Mouse (Mus musculus) liver, embryonic 11.5 days (tissue): Measurements from ENCODE around the gene Tnfaip3. TPM values are rescaled to one million over a fixed set of nuclear protein-coding genes. Genes with fewer than 3 reads are reported as not detected.

ENCODE experiments used
- ATAC-seq: fragments of 200-750 bp; cut with Nextera tagmentation; replicated peaks from 2 replicates; pipeline ENCODE4 v1.8.0; 2017; ENCODE audit warnings: moderate number of reproducible peaks, mild to moderate bottlenecking, moderate TSS enrichment, moderate library complexity; ENCODE audit not compliant: low FRiP score
- DNase-seq: peaks from one replicate; pipeline ENCODE4 v3.0.0-alpha.2; 2017; ENCODE audit warnings: low spot score
- H3K27ac ChIP-seq: fragments of 300-500 bp; sonication (generic); 2 replicates; pipeline ENCODE4 v1.5.1; 2014; ENCODE audit warnings: mild to moderate bottlenecking, low read depth, low read length, control low read depth
- H3K27me3 ChIP-seq: fragments of 300-500 bp; sonication (generic); replicated peaks from 2 replicates; pipeline ENCODE4 v1.6.1; 2014; ENCODE audit warnings: low read length, mixed read lengths; ENCODE audit not compliant: control insufficient read depth, insufficient read depth
- H3K36me3 ChIP-seq: fragments of 300-500 bp; sonication (generic); 2 replicates; pipeline ENCODE4 v1.6.1; 2014; ENCODE audit warnings: mild to moderate bottlenecking, low read length, moderate library complexity, mixed read lengths; ENCODE audit not compliant: control insufficient read depth, insufficient read depth
- H3K4me1 ChIP-seq: fragments of 300-500 bp; sonication (generic); replicated peaks from 2 replicates; pipeline ENCODE4 v1.6.1; 2014; ENCODE audit warnings: low read length, mixed read lengths; ENCODE audit not compliant: control insufficient read depth, insufficient read depth
- H3K4me2 ChIP-seq: fragments of 300-500 bp; sonication (generic); 2 replicates; pipeline ENCODE4 v1.6.1; 2014; ENCODE audit warnings: mild to moderate bottlenecking, control low read depth, moderate library complexity
- H3K4me3 ChIP-seq: fragments of 300-500 bp; sonication (generic); 2 replicates; pipeline ENCODE4 v1.5.1; 2014; ENCODE audit warnings: low read depth, low read length, control low read depth
- H3K9ac ChIP-seq: fragments of 300-500 bp; sonication (generic); 2 replicates; pipeline ENCODE4 v1.6.1; 2014; ENCODE audit warnings: low read depth, low read length, control low read depth
- H3K9me3 ChIP-seq: fragments of 300-500 bp; sonication (generic); 2 replicates; pipeline ENCODE4 v1.6.1; 2016; ENCODE audit warnings: low read length, inconsistent platforms, mixed read lengths; ENCODE audit not compliant: control insufficient read depth
- WGBS: fragments of 180-500 bp; shearing (Covaris S2); extraction: QIAGEN DNeasy Blood & Tissue Kit; methylation state at CpG from one replicate; pipeline ENCODE4 v1.1.7; 2014; 5-methylcytosine and 5-hydroxymethylcytosine counted together
- polyA plus RNA-seq: library from polyadenylated mRNA; unstranded; fragments of >200 nt; fragmentation: Nextera tagmentation; extraction: Ambion mirVana; gene quantifications from 2 replicates; pipeline ENCODE4 v1.2.1, GENCODE M21; 2014

Tnfaip3 gene
- polyA plus RNA-seq = 0.81 and 1.3 TPM in 2 replicates

DNA sequence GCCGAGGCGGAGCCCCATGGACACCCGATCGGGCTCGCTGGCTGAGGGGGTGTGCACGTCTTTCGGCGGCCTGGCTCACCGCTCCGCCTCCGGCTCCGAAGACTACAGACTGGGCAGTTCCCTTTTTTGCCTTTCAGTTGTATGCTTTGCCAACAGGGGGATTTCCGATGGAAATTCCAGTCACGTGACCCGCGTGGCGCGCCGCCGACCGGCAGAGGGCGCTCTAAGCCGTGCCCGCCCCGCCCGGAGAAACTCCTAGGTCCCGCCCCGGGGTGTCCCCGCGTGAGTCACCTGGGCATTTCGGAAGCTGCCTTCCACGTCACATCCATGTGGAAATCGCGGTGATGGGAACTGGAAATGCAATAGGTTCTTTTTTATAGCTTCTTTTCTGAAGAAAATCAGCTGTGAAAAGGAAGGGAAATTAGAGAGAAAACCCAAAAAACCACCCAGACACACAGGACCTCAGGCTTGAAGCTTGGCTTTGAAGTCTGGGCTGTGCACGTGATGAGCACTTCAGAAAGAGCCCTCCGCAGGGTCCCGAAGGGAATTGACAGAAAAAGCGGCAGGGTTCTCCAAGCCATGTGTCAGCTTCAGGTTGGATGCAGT, at the start of gene Tnfaip3:
Tnfaip3 (minus strand) TSS at position 401 of the 606 bp plus-strand sequence.
- Histone ChIP-seq H3K9ac (peak within 1 kb of the TSS; percentile 74), H3K36me3 (no peaks in the 10 kb centered on the region), H3K27ac (no peak within 1 kb of the TSS), H3K9me3 (no peaks in the 10 kb centered on the region), H3K4me2 (peak within 1 kb of the TSS; percentile 96), H3K4me3 (peak within 1 kb of the TSS; percentile 70), H3K4me1 (no peaks in the 10 kb centered on the region; the same call in 1 of the 2 replicates), H3K27me3 (no peaks in the 10 kb centered on the region)
- peak; percentile 97 for DNase-seq
- 0% methylated on average over 38 of the region's 38 CpGs for WGBS
- ATAC-seq = peak; percentile 90

GRCm38 (mm10) chr10:19064651-19065601, 49.5 kb upstream of the Tnfaip3 start:
- DNase-seq (no peak), ATAC-seq (0 out of 2 replicates have a peak, but pooled peaks have one; percentile 39)
- H3K27ac ChIP-seq = no peak overlapping the region
- no peaks in the 10 kb centered on the region for H3K36me3 ChIP-seq
- H3K9me3 ChIP-seq = no peaks in the 10 kb centered on the region
- no peaks in the 10 kb centered on the region for H3K27me3 ChIP-seq
- 54% methylated on average over 6 of the region's 6 CpGs for WGBS
- no peak overlapping the region for H3K9ac ChIP-seq
- H3K4me2 ChIP-seq = no peak overlapping the region
- no peak overlapping the region for H3K4me3 ChIP-seq
- H3K4me1 ChIP-seq = peaks cover 29% of the 10 kb centered on the region

DNA sequence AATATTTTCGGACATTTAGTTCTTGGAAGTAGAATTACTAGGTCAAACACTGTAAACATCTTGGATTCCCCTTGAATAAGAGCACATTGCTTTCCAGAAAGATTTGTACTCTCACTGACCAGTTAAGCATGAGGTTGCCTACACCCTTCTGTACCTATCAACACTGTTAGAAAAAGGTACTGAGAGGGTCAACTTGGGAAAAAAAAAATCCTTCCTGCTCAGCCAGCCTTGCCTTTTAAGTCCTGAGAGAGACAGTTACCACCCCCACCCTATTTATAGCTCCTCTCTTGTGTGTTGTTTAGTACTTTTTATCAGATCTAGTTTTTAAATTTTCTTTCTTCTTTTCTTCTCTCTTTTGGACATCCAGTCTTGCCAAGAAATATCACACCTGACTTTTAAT, 48.2 kb upstream of the Tnfaip3 start:
- no peak for DNase-seq
- peaks cover 29% of the 10 kb centered on the region for H3K4me1 ChIP-seq
- no peak overlapping the region for H3K4me3 ChIP-seq
- no peak overlapping the region for H3K4me2 ChIP-seq
- no peak for ATAC-seq
- no peaks in the 10 kb centered on the region for H3K36me3 ChIP-seq
- no peak overlapping the region for H3K9ac ChIP-seq
- H3K9me3 ChIP-seq = no peaks in the 10 kb centered on the region
- no peaks in the 10 kb centered on the region for H3K27me3 ChIP-seq
- no peak overlapping the region for H3K27ac ChIP-seq
- 65% methylated on average over 1 of the region's 1 CpGs for WGBS

DNA sequence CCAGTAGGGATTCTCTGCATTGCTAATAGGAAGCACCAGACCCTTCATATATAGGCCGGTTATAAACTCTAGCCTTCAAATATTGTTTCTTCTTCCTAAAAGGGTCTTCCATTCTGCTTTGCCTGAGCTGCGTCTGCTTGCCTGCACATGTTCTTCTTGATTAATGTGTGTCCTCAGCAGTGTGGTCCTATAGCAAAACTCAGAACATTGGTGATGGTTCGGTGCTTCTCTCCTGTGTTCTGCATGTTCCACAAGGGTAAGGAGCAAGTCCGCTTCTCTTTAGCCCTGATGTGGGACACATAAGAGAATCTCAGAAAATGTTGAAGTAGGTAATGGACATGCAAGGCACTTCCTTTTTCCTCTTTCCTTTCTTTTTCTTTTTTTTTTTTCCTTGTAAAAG, 47.8 kb upstream of the Tnfaip3 start:
- peak overlapping the region; percentile 33; the same call in 1 of the 2 replicates for H3K27ac ChIP-seq
- no peaks in the 10 kb centered on the region for H3K27me3 ChIP-seq
- no peak overlapping the region; the same call in 1 of the 2 replicates for H3K4me2 ChIP-seq
- 76% methylated on average over 4 of the region's 4 CpGs for WGBS
- no peaks in the 10 kb centered on the region for H3K36me3 ChIP-seq
- H3K9me3 ChIP-seq = no peaks in the 10 kb centered on the region
- no peak for DNase-seq
- no peak for ATAC-seq
- peaks cover 29% of the 10 kb centered on the region for H3K4me1 ChIP-seq
- no peak overlapping the region for H3K4me3 ChIP-seq
- no peak overlapping the region for H3K9ac ChIP-seq

DNA sequence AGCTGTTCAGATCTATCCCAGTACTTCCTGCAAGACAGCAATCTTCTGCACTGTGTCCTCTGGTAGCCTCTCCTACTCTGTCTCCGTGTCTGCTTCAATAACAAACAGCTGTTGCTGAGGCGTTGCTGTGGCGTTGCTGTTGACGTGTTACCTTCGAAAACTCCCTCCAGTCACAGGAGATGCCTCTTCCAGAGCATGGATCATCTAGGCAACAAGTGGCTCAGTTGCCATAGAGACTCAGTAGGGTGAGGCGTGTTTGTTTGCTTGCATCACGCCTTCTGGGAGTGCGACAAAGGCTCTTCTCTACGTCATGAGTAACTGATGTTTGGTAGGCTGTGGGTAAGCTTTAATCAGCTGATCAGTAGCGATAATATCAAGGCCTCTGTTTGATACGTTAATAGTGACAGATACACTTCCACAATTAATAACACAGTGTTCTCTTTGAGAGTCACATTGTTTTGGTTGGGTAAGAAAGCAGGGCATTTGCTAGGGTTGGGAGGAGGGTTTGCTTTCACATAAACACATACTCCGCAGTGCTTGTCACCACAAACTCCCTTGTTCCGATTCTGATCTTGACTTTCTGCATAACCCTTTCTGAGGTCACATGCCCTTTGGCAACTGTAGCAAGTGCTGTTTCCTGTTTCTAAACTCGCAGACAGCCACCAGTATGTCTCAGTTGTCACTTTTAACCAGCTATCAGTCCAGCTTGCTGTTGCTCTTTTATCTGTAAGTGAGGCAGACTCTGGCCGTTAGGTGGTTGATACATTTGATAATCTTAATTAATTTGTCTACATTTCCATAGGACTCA, 46.8 kb upstream of the Tnfaip3 start:
- peak overlapping the region; percentile 33; the same call in 1 of the 2 replicates for H3K27ac ChIP-seq
- ATAC-seq = peak; percentile 45

GRCm38 (mm10) chr10:19061201-19061600, 45.7 kb upstream of the Tnfaip3 start:
- no peak for DNase-seq
- H3K4me2 ChIP-seq = no peak overlapping the region
- H3K27ac ChIP-seq = no peak overlapping the region
- H3K9ac ChIP-seq = no peak overlapping the region
- no peaks in the 10 kb centered on the region for H3K27me3 ChIP-seq
- ATAC-seq = no peak
- no peaks in the 10 kb centered on the region for H3K36me3 ChIP-seq
- H3K9me3 ChIP-seq = no peaks in the 10 kb centered on the region
- 88% methylated on average over 3 of the region's 3 CpGs for WGBS
- no peak overlapping the region for H3K4me3 ChIP-seq
- peaks cover 23% of the 10 kb centered on the region for H3K4me1 ChIP-seq

More for the DNA sequence above, 46.8 kb upstream of the Tnfaip3 start:
- 33% methylated on average over 15 of the region's 15 CpGs for WGBS
- Histone ChIP-seq H3K4me3 (no peak overlapping the region), H3K27me3 (no peaks in the 10 kb centered on the region), H3K36me3 (no peaks in the 10 kb centered on the region), H3K9ac (no peak overlapping the region), H3K4me1 (peaks cover 29% of the 10 kb centered on the region), H3K4me2 (peak overlapping the region; percentile 41), H3K9me3 (no peaks in the 10 kb centered on the region)
- DNase-seq = no peak

GRCm38 (mm10) chr10:19053524-19053923, 38.1 kb upstream of the Tnfaip3 start:
- Histone ChIP-seq H3K9me3 (no peaks in the 10 kb centered on the region), H3K4me1 (no peaks in the 10 kb centered on the region), H3K27me3 (no peaks in the 10 kb centered on the region), H3K4me2 (no peak overlapping the region), H3K27ac (no peak overlapping the region), H3K9ac (no peak overlapping the region), H3K36me3 (no peaks in the 10 kb centered on the region), H3K4me3 (no peak overlapping the region)
- no peak for DNase-seq
- 81% methylated on average over 1 of the region's 1 CpGs for WGBS
- no peak for ATAC-seq

- Histone ChIP-seq H3K27me3 (no peaks in the 10 kb centered on the region), H3K4me2 (no peak overlapping the region), H3K4me1 (no peaks in the 10 kb centered on the region), H3K4me3 (no peak overlapping the region), H3K36me3 (no peaks in the 10 kb centered on the region), H3K9me3 (no peaks in the 10 kb centered on the region), H3K27ac (no peak overlapping the region), H3K9ac (no peak overlapping the region)
- DNase-seq = no peak
- 48% methylated on average over 2 of the region's 2 CpGs for WGBS
- ATAC-seq = no peak
These were observed 30.5 kb upstream of the Tnfaip3 start for GRCm38 (mm10) chr10:19045986-19046385.
